Mouse (Mus musculus): Measurements from ENCODE around the gene Stk19. TPM values are rescaled to one million over a fixed set of nuclear protein-coding genes. Genes with fewer than 3 reads are reported as not detected.
"Not testable (repeated sequence)": the region's sequence is repeated elsewhere in the genome, so short reads cannot be mapped to it uniquely, and the experiment has no call there.

Stk19 gene
- total RNA-seq, 2 experiments from 2014 or later, result 6.8 to 7.2 TPM

- DNase-seq, result not testable (repeated sequence)
- intact Hi-C loops (cut with DNase I; ENCODE audit: low total_unique reads), result loop anchor here (10.0 kb wide), 1 partner anchor 78 kb away; no protein-coding TSS in a partner anchor
Measured at GRCm38 (mm10) chr17:34802756-34803155, 34.0 kb downstream of the Stk19 start.

- intact Hi-C loops (cut with DNase I; ENCODE audit: low total_unique reads), result loop anchor here (10.0 kb wide), 1 partner anchor 76 kb away; no protein-coding TSS in a partner anchor
- not testable (repeated sequence) for DNase-seq
Measured at GRCm38 (mm10) chr17:34800781-34801305, 35.9 kb downstream of the Stk19 start.

DNA sequence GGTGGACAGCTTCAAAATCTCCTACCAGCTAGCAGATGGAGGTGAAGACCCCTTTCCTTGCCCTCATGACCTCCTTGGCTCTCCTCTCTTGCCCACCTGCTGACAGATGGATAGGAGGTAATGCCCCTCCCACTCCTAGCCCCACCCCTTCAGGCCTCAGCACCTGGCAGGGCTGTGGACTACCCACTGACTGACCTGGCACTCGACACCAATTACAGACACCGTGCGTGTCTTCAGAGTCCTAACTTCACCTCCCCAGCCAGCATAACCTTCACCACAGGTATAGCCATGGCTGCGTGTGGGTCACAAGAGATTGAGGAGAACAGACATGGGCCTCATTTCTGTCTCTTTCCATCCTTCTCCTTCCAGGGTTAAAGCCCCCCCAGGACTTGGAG is 37.2 kb downstream of the Stk19 start:
- intact Hi-C loops (cut with DNase I; ENCODE audit: low total_unique reads), result no loop called here
- no peak for DNase-seq

DNA sequence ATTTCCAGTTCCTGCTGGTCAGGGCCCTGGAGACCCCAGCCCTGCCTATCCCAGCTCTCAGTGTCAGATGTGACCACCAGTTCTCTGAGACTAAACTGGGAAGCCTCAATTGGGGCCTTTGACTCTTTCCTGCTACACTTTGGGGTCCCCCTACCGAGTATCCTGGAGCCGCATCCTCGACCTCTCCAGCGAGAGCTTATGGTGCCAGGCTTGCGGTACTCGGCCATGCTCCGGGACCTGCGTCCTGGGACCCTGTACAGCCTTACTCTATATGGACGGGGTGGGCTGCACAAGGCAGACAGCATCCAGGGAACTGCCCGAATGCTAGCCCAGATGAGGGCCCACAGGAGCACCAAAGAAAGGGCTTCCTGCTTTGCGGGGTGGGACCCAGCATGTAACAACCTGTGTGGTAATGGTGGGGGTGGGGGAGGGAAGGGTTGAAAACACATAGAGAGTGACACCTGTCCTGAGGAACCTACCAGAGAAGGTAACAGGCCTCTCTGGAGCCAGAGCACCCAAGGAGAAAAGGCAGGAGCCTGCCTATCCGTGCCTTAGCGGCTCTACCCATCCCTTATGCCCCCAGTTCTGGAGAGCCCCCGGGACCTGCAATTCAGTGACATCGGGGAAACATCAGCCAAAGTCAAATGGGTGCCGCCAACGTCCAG is 37.7 kb downstream of the Stk19 start:
- intact Hi-C loops (cut with DNase I; ENCODE audit: low total_unique reads), result no loop called here

GRCm38 (mm10) chr17:34798071-34798470 is 38.7 kb downstream of the Stk19 start:
- intact Hi-C loops (cut with DNase I; ENCODE audit: low total_unique reads); DNase-seq: not testable (repeated sequence)

More for the DNA sequence above, 37.7 kb downstream of the Stk19 start:
- no peak for DNase-seq

DNA sequence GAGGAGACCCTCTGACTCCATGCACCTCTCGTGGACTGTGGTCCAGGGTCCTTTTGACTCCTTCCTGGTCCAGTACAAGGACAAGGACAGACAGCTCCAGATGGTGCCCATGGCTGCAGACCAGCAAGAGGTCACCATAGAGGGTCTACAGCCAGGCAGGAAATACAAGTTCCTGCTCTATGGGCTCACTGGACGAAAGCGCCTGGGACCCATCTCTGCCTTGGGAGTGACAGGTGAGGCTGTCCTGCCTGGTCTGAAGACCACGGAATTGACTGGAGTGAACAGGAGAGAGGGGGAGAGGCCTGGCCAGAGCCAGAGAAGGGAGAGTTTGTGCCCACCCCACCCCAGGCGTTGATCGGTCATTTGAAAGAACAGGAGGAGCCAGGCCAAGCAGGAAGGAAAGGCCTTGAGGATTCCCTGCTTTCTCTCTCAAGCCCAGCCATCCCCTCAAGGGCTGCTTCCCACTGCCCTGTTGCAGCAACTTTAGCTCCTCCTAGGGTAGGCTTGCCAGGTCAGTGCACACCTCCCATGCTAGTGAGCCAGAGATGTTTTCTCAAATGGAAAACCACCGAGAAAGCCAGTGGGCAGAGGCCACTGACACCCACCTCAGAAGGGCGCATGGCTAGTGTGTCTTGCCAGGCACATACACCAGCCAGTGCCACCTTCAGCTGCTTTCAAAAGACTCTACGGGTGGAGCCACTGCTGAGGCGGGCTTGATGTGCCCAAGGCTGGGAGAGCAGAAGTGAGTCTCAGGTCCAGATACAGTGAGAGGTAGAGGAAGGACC is 39.3 kb downstream of the Stk19 start:
- DNase-seq; intact Hi-C loops (cut with DNase I; ENCODE audit: low total_unique reads): not testable (repeated sequence)

- intact Hi-C loops (cut with DNase I; ENCODE audit: low total_unique reads), result no loop called here
- DNase-seq, result no peak
Measured at GRCm38 (mm10) chr17:34796311-34797140, 40.2 kb downstream of the Stk19 start.

DNA sequence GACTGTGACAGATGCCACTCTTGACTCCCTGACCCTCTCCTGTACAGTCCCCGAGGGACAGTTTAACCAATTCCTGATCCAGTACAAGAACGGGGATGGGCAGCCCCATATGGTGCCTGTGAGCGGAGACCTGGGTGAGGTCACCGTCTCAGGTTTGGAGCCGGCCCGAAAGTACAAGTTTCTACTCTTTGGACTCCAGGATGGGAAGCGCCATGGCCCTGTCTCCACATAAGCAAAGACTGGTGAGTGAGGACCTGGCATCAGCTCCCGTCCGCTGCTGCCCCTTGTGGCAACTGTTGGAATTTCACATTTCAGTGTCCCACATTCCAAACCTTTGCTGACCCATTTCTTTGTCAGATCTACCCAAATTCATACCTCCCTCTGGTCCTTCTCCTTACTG is 41.1 kb downstream of the Stk19 start:
- intact Hi-C loops (cut with DNase I; ENCODE audit: low total_unique reads), result no loop called here
- peak; percentile 55 for DNase-seq

DNA sequence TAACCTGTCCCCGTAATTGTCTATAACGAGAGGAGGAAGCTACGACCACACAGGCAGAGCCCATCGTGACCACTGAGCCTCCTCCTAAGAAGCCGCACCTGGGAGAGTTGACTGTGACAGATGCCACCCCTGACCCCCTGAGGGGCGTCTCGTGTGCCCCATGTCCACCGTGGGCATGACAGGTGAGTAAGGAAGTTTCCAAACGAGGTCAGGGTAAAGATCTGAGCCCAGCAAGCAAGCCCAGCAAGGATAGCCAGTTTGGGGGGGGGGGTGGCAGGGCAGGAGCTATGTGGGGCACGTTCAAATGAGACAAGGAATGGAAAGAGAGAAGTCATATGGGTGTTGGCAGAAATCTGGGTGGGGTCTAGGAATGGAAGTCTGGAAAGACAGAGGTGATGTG is 41.7 kb downstream of the Stk19 start:
- DNase-seq, result no peak
- intact Hi-C loops (cut with DNase I; ENCODE audit: low total_unique reads), result no loop called here

DNA sequence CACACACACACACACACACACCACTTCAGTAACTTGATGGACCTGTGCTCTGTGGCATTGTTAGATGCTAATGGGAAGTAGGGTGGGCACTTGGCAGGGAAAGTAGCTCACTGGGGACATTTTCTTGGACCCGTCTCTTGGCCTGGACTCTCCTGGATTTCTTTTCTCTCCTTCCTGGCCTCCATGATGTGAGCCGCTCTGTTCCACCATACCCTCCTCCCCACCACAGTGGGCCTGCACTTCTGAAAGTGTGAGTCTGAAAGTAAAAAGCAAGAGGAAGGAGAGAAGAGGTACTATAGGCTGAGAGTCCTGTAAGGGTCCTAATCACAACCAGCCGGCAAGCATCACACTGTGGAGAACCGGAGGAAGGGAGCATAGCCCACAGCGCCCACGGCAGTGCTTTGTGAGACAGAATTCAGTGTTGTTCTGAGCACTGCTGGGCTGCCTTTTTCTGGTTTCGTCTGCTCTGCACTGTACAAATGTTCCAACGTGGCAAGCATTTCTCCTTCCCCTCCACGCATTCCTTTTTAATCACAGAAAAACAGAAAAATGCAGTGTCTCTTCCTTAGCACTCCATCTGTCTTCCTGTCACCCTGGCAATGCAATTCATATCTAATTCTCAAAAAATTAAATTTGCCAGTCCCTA is 58.9 kb downstream of the Stk19 start:
- no peak for DNase-seq

More for the DNA sequence above, 58.9 kb downstream of the Stk19 start:
- intact Hi-C loops (cut with DNase I; ENCODE audit: low total_unique reads), result no loop called here

Small RNA genes within 50 kb of the gene (microRNA-seq; reads per million reads assigned to microRNA genes)
- gene Mir6970 (0 reads per million in 2 experiments), gene Mir6971 (0.50 to 0.96 reads per million in 2 experiments), gene Mir6972 (0 reads per million in 2 experiments)

Other genes with a start within 250 kb of the Stk19 start
- 1 to 10 TPM; 3.1 to 3.6 TPM for gene Gpsm3, start 247.1 kb downstream of the Stk19 start, total RNA-seq (2021)
- 10 to 100 TPM; 17.3 to 17.9 TPM for gene Pbx2, start 245.7 kb downstream of the Stk19 start, total RNA-seq (2021)
- under 1 TPM; 0.44 to 0.55 TPM for gene Ager, start 239.1 kb downstream of the Stk19 start, total RNA-seq (2021)
- 10 to 100 TPM; 17.1 to 18.6 TPM for gene Rnf5, start 233.3 kb downstream of the Stk19 start, total RNA-seq (2021)
- 10 to 100 TPM; 38.8 to 39.1 TPM for gene Agpat1, start 232.7 kb downstream of the Stk19 start, total RNA-seq (2021)
- 10 to 100 TPM in 1 of 2 experiments, 1 to 10 TPM in 1; 5.4 to 11.1 TPM for gene Egfl8, start 221.0 kb downstream of the Stk19 start, total RNA-seq (2021)
- gene Ppt2, start 208.4 kb downstream of the Stk19 start, total RNA-seq (2021), result 10 to 100 TPM; 35.7 to 38.9 TPM
- gene Prrt1, start 207.4 kb downstream of the Stk19 start, total RNA-seq (2021), result under 1 TPM; 0.27 to 0.47 TPM
- gene Fkbpl, start 192.2 kb downstream of the Stk19 start, total RNA-seq (2021), result 1 to 10 TPM; 4.6 to 6.4 TPM
- gene Atf6b, start 189.8 kb downstream of the Stk19 start, total RNA-seq (2021), result 10 to 100 TPM in 1 of 2 experiments, 1 to 10 TPM in 1; 8.9 to 11.0 TPM
- 10 to 100 TPM; 69.8 to 85.6 TPM for gene Tnxb, start 166.4 kb downstream of the Stk19 start, total RNA-seq (2021)
- gene C4b, start 93.1 kb downstream of the Stk19 start, total RNA-seq (2021), result 1 to 10 TPM in 1 of 2 experiments, under 1 TPM in 1; 0.93 to 1.8 TPM
- gene Cyp21a1, start 32.4 kb downstream of the Stk19 start, total RNA-seq (2021), result under 1 TPM in 1 of 2 experiments, not detected in 1; 0.21 TPM
- gene Dxo, start 74 bp upstream of the Stk19 start, total RNA-seq (2021), result 10 to 100 TPM in 1 of 2 experiments, 1 to 10 TPM in 1; 9.3 to 13.0 TPM
- gene Skiv2l, start 13.3 kb upstream of the Stk19 start, total RNA-seq (2021), result 10 to 100 TPM; 17.4 to 17.8 TPM
- 10 to 100 TPM in 1 of 2 experiments, 1 to 10 TPM in 1; 9.7 to 13.4 TPM for gene Nelfe, start 13.4 kb upstream of the Stk19 start, total RNA-seq (2021)
- 1 to 10 TPM in 1 of 2 experiments, under 1 TPM in 1; 0.75 to 1.9 TPM for gene Cfb, start 25.6 kb upstream of the Stk19 start, total RNA-seq (2021)
- 1 to 10 TPM; 3.4 to 5.1 TPM for gene Zbtb12, start 42.5 kb upstream of the Stk19 start, total RNA-seq (2021)
- gene Gm20547, start 45.1 kb upstream of the Stk19 start, total RNA-seq (2021), result not detected
- gene C2, start 61.3 kb upstream of the Stk19 start, total RNA-seq (2021), result 1 to 10 TPM; 1.8 to 3.1 TPM
- gene Ehmt2, start 61.5 kb upstream of the Stk19 start, total RNA-seq (2021), result 10 to 100 TPM; 29.4 to 32.2 TPM
- under 1 TPM in 1 of 2 experiments, not detected in 1; 0.09 TPM for gene Slc44a4, start 77.5 kb upstream of the Stk19 start, total RNA-seq (2021)
- 1 to 10 TPM; 8.0 to 8.3 TPM for gene Neu1, start 94.3 kb upstream of the Stk19 start, total RNA-seq (2021)
- 1 to 10 TPM; 2.6 to 5.9 TPM for gene Hspa1b, start 122.3 kb upstream of the Stk19 start, total RNA-seq (2021)
- not detected for gene Gm20481, start 133.0 kb upstream of the Stk19 start, total RNA-seq (2021)
- 1 to 10 TPM; 3.8 to 6.8 TPM for gene Hspa1a, start 135.2 kb upstream of the Stk19 start, total RNA-seq (2021)
- 10 to 100 TPM; 11.6 to 14.8 TPM for gene Hspa1l, start 135.8 kb upstream of the Stk19 start, total RNA-seq (2021)
- 10 to 100 TPM; 19.5 to 20.1 TPM for gene Lsm2, start 144.9 kb upstream of the Stk19 start, total RNA-seq (2021)
- gene Vars, start 164.0 kb upstream of the Stk19 start, total RNA-seq (2021), result 10 to 100 TPM; 26.8 to 29.2 TPM
- 1 to 10 TPM; 3.7 to 3.9 TPM for gene Vwa7, start 179.6 kb upstream of the Stk19 start, total RNA-seq (2021)
- 1 to 10 TPM in 1 of 2 experiments, under 1 TPM in 1; 0.38 to 1.5 TPM for gene Sapcd1, start 191.1 kb upstream of the Stk19 start, total RNA-seq (2021)
- under 1 TPM; 0.84 to 0.94 TPM for gene Msh5, start 209.8 kb upstream of the Stk19 start, total RNA-seq (2021)
- gene Clic1, start 213.0 kb upstream of the Stk19 start, total RNA-seq (2021), result 10 to 100 TPM; 28.3 to 32.5 TPM
- 10 to 100 TPM; 23.4 to 32.2 TPM for gene Ddah2, start 222.1 kb upstream of the Stk19 start, total RNA-seq (2021)
- not detected for gene Ly6g6c, start 228.4 kb upstream of the Stk19 start, total RNA-seq (2021)
- not detected for gene Mpig6b, start 229.2 kb upstream of the Stk19 start, total RNA-seq (2021)
- gene Ly6g6e, start 240.0 kb upstream of the Stk19 start, total RNA-seq (2021), result not detected
- under 1 TPM; 0.64 TPM for gene Ly6g6d, start 241.1 kb upstream of the Stk19 start, total RNA-seq (2021)
- gene Ly6g6f, start 248.7 kb upstream of the Stk19 start, total RNA-seq (2021), result not detected